8 mouse cellular contexts compared by ENCODE assay signal in the genomic region with DNA sequence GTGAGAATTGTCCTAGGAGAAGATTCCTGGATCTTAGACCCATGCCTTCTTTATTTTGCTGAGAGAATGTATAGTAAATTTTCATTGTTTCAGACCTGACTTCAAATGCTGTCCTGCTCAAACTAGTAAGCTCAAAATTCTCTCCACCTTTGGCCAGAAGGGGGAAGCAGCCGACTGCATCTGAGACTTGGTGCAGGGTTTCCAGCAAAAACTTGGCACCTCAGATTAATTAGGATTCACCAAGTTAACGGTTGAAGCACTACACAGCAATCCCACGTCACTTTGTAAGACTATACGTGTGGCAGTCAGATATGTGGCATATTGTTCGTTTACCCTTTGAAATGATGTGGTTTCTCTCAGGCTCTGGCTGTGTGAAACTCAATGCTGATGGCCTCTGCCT. TPM values are rescaled to one million over a fixed set of nuclear protein-coding genes. Genes with fewer than 3 reads are reported as not detected.
A peak's percentile ranks its signal among the peaks of the same experiment; 100 is the strongest.
DNase-seq lines count a peak whose midpoint lies in the region; ATAC-seq and TF ChIP-seq lines count a peak whose summit lies in the region.

No protein-coding gene starts in this region.

- 14% methylated on average over 5 of the region's 5 CpGs for WGBS in forebrain, postnatal 0 days

- no peaks in the 10 kb centered on the region for H3K9me3 ChIP-seq in forebrain, postnatal 0 days (ENCODE audit: low read length)

- intact Hi-C loops in heart, postnatal 25 days (cut with DNase I), result loop anchor here (5.0 kb wide), 1 partner anchor 1755 kb away; no protein-coding TSS in a partner anchor

- peak; percentile 45 for TF ChIP-seq CTCF in bone marrow macrophage, adult 2 months (IDR thresholded peaks at IDR 0.05; ENCODE audit: low read depth, low read length)
- TF ChIP-seq CTCF in forebrain, postnatal 0 days (IDR thresholded peaks at IDR 0.05; ENCODE audit: low read depth), result peak; percentile 85

- H3K36me3 ChIP-seq in forebrain, postnatal 0 days (ENCODE audit: insufficient read depth), result no peaks in the 10 kb centered on the region

- no peak overlapping the region for H3K9ac ChIP-seq in forebrain, postnatal 0 days

- ATAC-seq in forebrain, postnatal 0 days, result peak; percentile 74; the same call in 1 of the 2 replicates
- ATAC-seq in inflammation-experienced regulatory T-cells, adult 6 months, result no peak

- DNase-seq in heart, adult 11 months, result peak; percentile 29
- no peak for DNase-seq in heart, postnatal 25 days (ENCODE audit: low spot score)
- DNase-seq in A20 (ENCODE audit: low read depth, low spot score), result peak; percentile 30
- DNase-seq in forebrain, postnatal 0 days, result peak; percentile 85
- peak; percentile 54 to 76 for DNase-seq in layer of hippocampus, postnatal 14 days (ENCODE audit: low spot score in 2 of 2)
- DNase-seq in retina, postnatal 1 day, result peak; percentile 63

- no peaks in the 10 kb centered on the region for H3K4me1 ChIP-seq in bone marrow macrophage, adult 2 months (ENCODE audit: control insufficient read depth, insufficient read depth, low read length)
- no peaks in the 10 kb centered on the region for H3K4me1 ChIP-seq in forebrain, postnatal 0 days (ENCODE audit: insufficient read depth)

- no peak overlapping the region for H3K4me2 ChIP-seq in forebrain, postnatal 0 days (ENCODE audit: low read depth)

- no peak overlapping the region for H3K4me3 ChIP-seq in bone marrow macrophage, adult 2 months (ENCODE audit: insufficient read depth, low read length)
- H3K4me3 ChIP-seq in forebrain, postnatal 0 days (ENCODE audit: low read depth, low read length), result no peak overlapping the region

- H3K27me3 ChIP-seq in forebrain, postnatal 0 days (ENCODE audit: insufficient read depth, low read length), result no peaks in the 10 kb centered on the region

- H3K27ac ChIP-seq in bone marrow macrophage, adult 2 months (ENCODE audit: insufficient read depth, low read depth, low read length), result no peak overlapping the region
- no peak overlapping the region for H3K27ac ChIP-seq in forebrain, postnatal 0 days (ENCODE audit: low read depth, low read length)

- TF ChIP-seq POLR2A in bone marrow macrophage, adult 2 months (IDR thresholded peaks at IDR 0.05; ENCODE audit: borderline replicate concordance, low read depth, low read length), result no peak

RNA-seq across cellular contexts. Expression of gene Slc35b3, which starts 31.9 kb away (rescaled TPM):
- total RNA-seq in heart, postnatal 25 days (2021), result 1 to 10 TPM; 4.3 to 4.6 TPM
- 18.9 and 24.9 TPM in 2 replicates for polyA plus RNA-seq in bone marrow macrophage, adult 2 months (2012; ENCODE audit: insufficient read depth, insufficient read length, missing spikeins)
- 29.3 and 37.8 TPM in 2 replicates for total RNA-seq in forebrain, postnatal 0 days (2014; rRNA removed)
- 21.0 and 25.8 TPM in 2 replicates for polyA plus RNA-seq in forebrain, postnatal 0 days (2015; fragmentation: Nextera tagmentation; extraction: Ambion mirVana)
- 10 to 100 TPM; 15.2 to 17.6 TPM for total RNA-seq in layer of hippocampus, postnatal 14 days (2021)
- 10 to 100 TPM; 53.7 to 96.4 (median 74.9) TPM for polyA plus RNA-seq in inflammation-experienced regulatory T-cells, adult 6 months (2017; shearing (Covaris generic))
